Mouse (Mus musculus) lung, postnatal 10 days (tissue): ENCODE data around the gene Ereg.

Experiments
- DNase-seq: peaks from one replicate; pipeline ENCODE4 v3.0.0; 2021

The Ereg gene

GRCm38 (mm10) chr5:91113967-91114366, 39.5 kb downstream of the Ereg start:
- no peak for DNase-seq

GRCm38 (mm10) chr5:91114574-91114973, 40.2 kb downstream of the Ereg start:
- DNase-seq, result peak; percentile 6

GRCm38 (mm10) chr5:91118618-91119017, 44.2 kb downstream of the Ereg start:
- no peak for DNase-seq

- no peak for DNase-seq
These were observed 49.0 kb downstream of the Ereg start for GRCm38 (mm10) chr5:91123404-91123803.

GRCm38 (mm10) chr5:91124140-91124539, 49.7 kb downstream of the Ereg start:
- DNase-seq, result no peak

GRCm38 (mm10) chr5:91126623-91127022, 52.2 kb downstream of the Ereg start:
- no peak for DNase-seq

GRCm38 (mm10) chr5:91134961-91135360, 60.5 kb downstream of the Ereg start:
- DNase-seq, result no peak

- DNase-seq, result no peak
These were observed 64.5 kb downstream of the Ereg start for GRCm38 (mm10) chr5:91138970-91139369.

GRCm38 (mm10) chr5:91139446-91139873, 65.0 kb downstream of the Ereg start, which contains the start of gene Areg:
Gene Areg, plus strand, starts transcription at chr5:91139599.
- DNase-seq, result peak; percentile 50

- no peak for DNase-seq
These were observed 66.5 kb downstream of the Ereg start for GRCm38 (mm10) chr5:91140896-91141448.
